Mouse (Mus musculus): ENCODE results near the gene Zbtb16.

Zbtb16 gene

GRCm38 (mm10) chr9:48803460-48804240, 32.4 kb downstream of the Zbtb16 start:
- DNase-seq (ENCODE audit: extremely low spot score): no peak

- no peak for DNase-seq (ENCODE audit: extremely low spot score)
Measured at GRCm38 (mm10) chr9:48802374-48802773, 33.6 kb downstream of the Zbtb16 start.

GRCm38 (mm10) chr9:48801322-48801721, 34.7 kb downstream of the Zbtb16 start:
- no peak for DNase-seq (ENCODE audit: extremely low spot score)

- DNase-seq (ENCODE audit: extremely low spot score): no peak
Measured at GRCm38 (mm10) chr9:48800627-48801026, 35.4 kb downstream of the Zbtb16 start.

- no peak for DNase-seq (ENCODE audit: extremely low spot score)
Measured at GRCm38 (mm10) chr9:48798044-48798443, 38.0 kb downstream of the Zbtb16 start.

- peak; percentile 27 for DNase-seq (ENCODE audit: extremely low spot score)
Measured at GRCm38 (mm10) chr9:48796267-48796822, 39.7 kb downstream of the Zbtb16 start.

- peak; percentile 26 for DNase-seq (ENCODE audit: extremely low spot score)
Measured at GRCm38 (mm10) chr9:48795740-48796139, 40.3 kb downstream of the Zbtb16 start.

- peak; percentile 22 for DNase-seq (ENCODE audit: extremely low spot score)
Measured at GRCm38 (mm10) chr9:48795095-48795494, 40.9 kb downstream of the Zbtb16 start.

GRCm38 (mm10) chr9:48794463-48794862, 41.6 kb downstream of the Zbtb16 start:
- DNase-seq (ENCODE audit: extremely low spot score): no peak

GRCm38 (mm10) chr9:48793638-48794188, 42.3 kb downstream of the Zbtb16 start:
- DNase-seq (ENCODE audit: extremely low spot score): no peak

GRCm38 (mm10) chr9:48790575-48790974, 45.4 kb downstream of the Zbtb16 start:
- DNase-seq (ENCODE audit: extremely low spot score): no peak

- DNase-seq (ENCODE audit: extremely low spot score): no peak
Measured at GRCm38 (mm10) chr9:48787906-48788410, 48.1 kb downstream of the Zbtb16 start.

- no peak for DNase-seq (ENCODE audit: extremely low spot score)
Measured at GRCm38 (mm10) chr9:48787321-48787720, 48.7 kb downstream of the Zbtb16 start.

- DNase-seq (ENCODE audit: extremely low spot score): no peak
Measured at GRCm38 (mm10) chr9:48786814-48787213, 49.2 kb downstream of the Zbtb16 start.

- no peak for DNase-seq (ENCODE audit: extremely low spot score)
Measured at GRCm38 (mm10) chr9:48784937-48785336, 51.1 kb downstream of the Zbtb16 start.

GRCm38 (mm10) chr9:48783292-48783691, 52.7 kb downstream of the Zbtb16 start:
- no peak for DNase-seq (ENCODE audit: extremely low spot score)

- DNase-seq (ENCODE audit: extremely low spot score): peak; percentile 24
Measured at GRCm38 (mm10) chr9:48782284-48783060, 53.5 kb downstream of the Zbtb16 start.

- DNase-seq (ENCODE audit: extremely low spot score): no peak
Measured at GRCm38 (mm10) chr9:48776268-48776667, 59.8 kb downstream of the Zbtb16 start.

GRCm38 (mm10) chr9:48775561-48775960, 60.5 kb downstream of the Zbtb16 start:
- no peak for DNase-seq (ENCODE audit: extremely low spot score)

GRCm38 (mm10) chr9:48773710-48774109, 62.3 kb downstream of the Zbtb16 start:
- DNase-seq (ENCODE audit: extremely low spot score): no peak

- DNase-seq (ENCODE audit: extremely low spot score): no peak
Measured at GRCm38 (mm10) chr9:48773130-48773529, 62.9 kb downstream of the Zbtb16 start.

- no peak for DNase-seq (ENCODE audit: extremely low spot score)
Measured at GRCm38 (mm10) chr9:48771504-48771903, 64.5 kb downstream of the Zbtb16 start.
